7 mouse cellular contexts compared by ENCODE assay signal in the genomic region with DNA sequence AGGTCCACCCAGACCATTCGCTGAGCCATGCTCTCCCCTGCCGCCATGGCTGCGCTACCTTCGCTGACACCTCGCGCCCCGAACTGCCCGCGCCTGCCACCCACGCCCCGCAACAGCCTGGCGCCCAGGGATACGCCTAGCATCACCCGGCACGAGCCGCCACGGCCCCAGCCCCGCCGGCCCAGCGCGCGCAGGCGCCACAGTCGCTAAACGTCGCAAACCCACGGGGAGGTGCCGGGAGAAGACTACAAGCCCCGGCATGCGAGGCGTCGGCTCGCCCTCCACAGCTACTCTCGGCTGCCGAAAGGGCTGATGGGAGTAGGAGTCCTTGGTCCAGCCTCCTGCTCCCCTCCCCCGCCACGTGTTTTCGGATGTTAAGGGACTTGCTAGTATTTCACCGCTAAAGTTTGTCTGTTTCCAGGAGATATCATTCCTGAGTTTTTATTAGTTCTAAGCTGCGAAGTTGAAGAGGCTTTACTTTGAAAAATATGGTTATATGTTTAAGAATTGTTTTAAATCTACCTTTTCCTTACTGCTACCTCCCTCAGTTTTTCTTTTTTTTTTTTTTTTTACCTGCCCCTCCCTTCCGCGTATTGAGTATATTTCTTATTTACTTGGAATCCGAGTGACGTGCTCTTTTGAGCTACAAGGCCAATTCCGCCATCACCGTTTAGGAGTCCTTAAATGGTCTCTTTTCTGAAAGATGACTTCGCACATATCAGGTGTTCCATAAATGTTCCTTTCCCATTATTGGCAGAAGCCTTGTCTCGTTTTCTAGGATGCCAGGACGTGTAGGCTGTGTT. TPM values are rescaled to one million over a fixed set of nuclear protein-coding genes. Genes with fewer than 3 reads are reported as not detected.
DNase-seq lines count a peak whose midpoint lies in the region; ATAC-seq and TF ChIP-seq lines count a peak whose summit lies in the region.

A gene (minus strand): TSS at position 213 of the 803 bp plus-strand sequence.

- H3K9me3 ChIP-seq in embryonic facial prominence, embryonic 10.5 days = no peaks in the 10 kb centered on the region
- H3K9me3 ChIP-seq in intestine, postnatal 0 days (ENCODE audit: control insufficient read depth) = no peaks in the 10 kb centered on the region
- no peaks in the 10 kb centered on the region for H3K9me3 ChIP-seq in midbrain, embryonic 12.5 days

- H3K36me3 ChIP-seq in embryonic facial prominence, embryonic 10.5 days (replicated peaks) = peaks cover 33% of the 10 kb centered on the region
- H3K36me3 ChIP-seq in intestine, postnatal 0 days (ENCODE audit: control insufficient read depth, insufficient read depth) = 0 out of 2 replicates have a peak, but pooled peaks cover 5% of the 10 kb centered on the region
- peaks cover 8% of the 10 kb centered on the region for H3K36me3 ChIP-seq in midbrain, embryonic 12.5 days
- peaks cover 6% of the 10 kb centered on the region; the same call in 1 of the 2 replicates for H3K36me3 ChIP-seq in small intestine, adult 2 months (ENCODE audit: control insufficient read depth, insufficient read depth, low read length)

- WGBS in embryonic facial prominence, embryonic 10.5 days = 1% methylated on average over 49 of the region's 49 CpGs
- WGBS in intestine, postnatal 0 days = 1% methylated on average over 48 of the region's 49 CpGs
- 1% methylated on average over 49 of the region's 49 CpGs for WGBS in midbrain, embryonic 12.5 days
- WGBS in small intestine, adult 2 months = under 1% methylated on average over 49 of the region's 49 CpGs

- H3K9ac ChIP-seq in intestine, postnatal 0 days (ENCODE audit: low read depth, low read length) = peak within 1 kb of the TSS; percentile 71
- peak within 1 kb of the TSS; percentile 81 for H3K9ac ChIP-seq in midbrain, embryonic 12.5 days (replicated peaks)

- no peaks in the 10 kb centered on the region for H3K27me3 ChIP-seq in embryonic facial prominence, embryonic 10.5 days (replicated peaks; ENCODE audit: low read depth, poor library complexity, severe bottlenecking)
- no peaks in the 10 kb centered on the region for H3K27me3 ChIP-seq in intestine, postnatal 0 days (replicated peaks; ENCODE audit: control insufficient read depth, insufficient read depth, low read length)
- peaks cover 8% of the 10 kb centered on the region; the same call in 1 of the 2 replicates for H3K27me3 ChIP-seq in midbrain, embryonic 12.5 days
- H3K27me3 ChIP-seq in small intestine, adult 2 months (ENCODE audit: control insufficient read depth, insufficient read depth, low read length) = no peaks in the 10 kb centered on the region

- H3K4me3 ChIP-seq in embryonic facial prominence, embryonic 10.5 days = peak within 1 kb of the TSS; percentile 88
- peak within 1 kb of the TSS; percentile 85 for H3K4me3 ChIP-seq in intestine, postnatal 0 days (ENCODE audit: low read depth, low read length)
- peak within 1 kb of the TSS; percentile 77 for H3K4me3 ChIP-seq in midbrain, embryonic 12.5 days
- peak within 1 kb of the TSS; percentile 93 for H3K4me3 ChIP-seq in small intestine, adult 2 months (ENCODE audit: low read depth, low read length)

- ATAC-seq in intestine, postnatal 0 days = peak; percentile 99
- ATAC-seq in midbrain, embryonic 12.5 days (ENCODE audit: low FRiP score, low read depth) = peak; percentile 98

- H3K4me1 ChIP-seq in embryonic facial prominence, embryonic 10.5 days = peaks cover 14% of the 10 kb centered on the region
- no peaks in the 10 kb centered on the region for H3K4me1 ChIP-seq in intestine, postnatal 0 days (replicated peaks; ENCODE audit: control insufficient read depth, insufficient read depth, low read length)
- peaks cover 6% of the 10 kb centered on the region; the same call in 1 of the 2 replicates for H3K4me1 ChIP-seq in midbrain, embryonic 12.5 days
- no peaks in the 10 kb centered on the region for H3K4me1 ChIP-seq in small intestine, adult 2 months (ENCODE audit: control insufficient read depth, insufficient read depth, insufficient read length, low read length)

- H3K4me2 ChIP-seq in intestine, postnatal 0 days (replicated peaks; ENCODE audit: low read depth) = peak within 1 kb of the TSS; percentile 97
- peak within 1 kb of the TSS; percentile 97 for H3K4me2 ChIP-seq in midbrain, embryonic 12.5 days (replicated peaks)

- 0 out of 2 replicates have a peak, but pooled peaks have one; percentile 3 for TF ChIP-seq CTCF in intestine, postnatal 0 days (IDR thresholded peaks at IDR 0.05; ENCODE audit: low read depth)
- TF ChIP-seq CTCF in small intestine, adult 2 months (IDR thresholded peaks at IDR 0.05; ENCODE audit: extremely low read depth, insufficient read length, insufficient replicate concordance, low read depth, low read length) = no peak

- peak; percentile 95 for DNase-seq in adrenal gland, postnatal 10 days
- DNase-seq in embryonic facial prominence, embryonic 10.5 days (ENCODE audit: low spot score) = peak; percentile 93
- no peak for DNase-seq in gonadal fat pad, adult 2 months (ENCODE audit: low read depth)
- DNase-seq in left cerebral cortex, postnatal 4 days = peak; percentile 95

- peak; percentile 52 for TF ChIP-seq POLR2A in small intestine, adult 2 months (IDR thresholded peaks at IDR 0.05; ENCODE audit: low read depth, low read length)

- peak within 1 kb of the TSS; percentile 87 for H3K27ac ChIP-seq in embryonic facial prominence, embryonic 10.5 days (replicated peaks)
- no peak within 1 kb of the TSS; the same call in 1 of the 2 replicates for H3K27ac ChIP-seq in intestine, postnatal 0 days (ENCODE audit: low read depth, low read length)
- no peak within 1 kb of the TSS for H3K27ac ChIP-seq in midbrain, embryonic 12.5 days (replicated peaks)
- H3K27ac ChIP-seq in small intestine, adult 2 months (ENCODE audit: insufficient read depth, low read depth, low read length) = peak within 1 kb of the TSS; percentile 36; the same call in 1 of the 2 replicates

- intact Hi-C loops in left cerebral cortex, postnatal 4 days (cut with DNase I) = no loop called here

RNA-seq across cellular contexts. Expression of the gene that starts here (rescaled TPM):
- 10 to 100 TPM; 73.3 to 85.1 TPM for total RNA-seq in adrenal gland, postnatal 10 days (2021)
- polyA plus RNA-seq in embryonic facial prominence, embryonic 10.5 days (2016; fragmentation: Nextera tagmentation; extraction: Ambion mirVana) = 109 and 110 TPM in 2 replicates
- polyA plus RNA-seq in gonadal fat pad, adult 2 months (2012; rRNA removed) = 87.9 and 128 TPM in 2 replicates
- polyA plus RNA-seq in intestine, postnatal 0 days (2015; fragmentation: Nextera tagmentation; extraction: Ambion mirVana) = 70.3 and 70.6 TPM in 2 replicates
- 100 to 1,000 TPM in 1 of 2 experiments, 10 to 100 TPM in 1; 92.2 to 105 TPM for total RNA-seq in left cerebral cortex, postnatal 4 days (2021)
- polyA plus RNA-seq in midbrain, embryonic 12.5 days (2016; fragmentation: Nextera tagmentation; extraction: Ambion mirVana) = 78.3 and 79.8 TPM in 2 replicates
- 18.0 and 26.4 TPM in 2 replicates for polyA plus RNA-seq in small intestine, adult 2 months (2012; rRNA removed)

Comparison
In these comparisons a context has a peak if more than half of its experiments do, and no peak if none do; other contexts are left out.
1. H3K27ac ChIP-seq: peak in embryonic facial prominence, embryonic 10.5 days (single experiment) and small intestine, adult 2 months (single experiment); none in intestine, postnatal 0 days (single experiment) and midbrain, embryonic 12.5 days (single experiment).
2. Peak in every context shown above with its lines, with median percentiles within 50 percentile points of each other: H3K4me3 ChIP-seq.